Mouse (Mus musculus) left cerebral cortex, adult 9 months (tissue): ENCODE results near the gene 2700049A03Rik.
A peak's percentile ranks its signal among the peaks of the same experiment; 100 is the strongest.

ENCODE experiments used
- DNase-seq, 2 experiments: peaks; one replicate each; pipeline ENCODE4 v3.0.0; 2022; ENCODE audit warnings: low spot score in 2 of 2

2700049A03Rik gene

DNA sequence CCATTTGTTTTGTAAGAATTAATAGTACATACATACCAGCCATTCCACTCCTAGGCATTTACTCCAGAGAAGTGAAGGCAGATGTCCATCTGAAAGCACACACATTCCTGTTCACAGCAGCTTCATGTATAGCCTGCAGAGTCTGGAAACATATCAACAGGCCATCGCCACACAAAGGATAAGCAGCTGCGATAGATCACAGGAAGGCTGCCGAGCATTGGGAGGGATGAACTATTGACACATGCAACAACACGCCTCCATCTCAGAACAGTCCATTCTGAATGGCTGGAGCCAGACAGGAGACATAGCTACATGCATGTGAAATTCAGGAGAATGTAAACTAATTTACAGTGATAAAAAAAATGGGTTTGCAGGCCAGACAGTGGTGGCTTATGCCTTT, 127.6 kb downstream of the 2700049A03Rik start:
- DNase-seq, result no peak

DNA sequence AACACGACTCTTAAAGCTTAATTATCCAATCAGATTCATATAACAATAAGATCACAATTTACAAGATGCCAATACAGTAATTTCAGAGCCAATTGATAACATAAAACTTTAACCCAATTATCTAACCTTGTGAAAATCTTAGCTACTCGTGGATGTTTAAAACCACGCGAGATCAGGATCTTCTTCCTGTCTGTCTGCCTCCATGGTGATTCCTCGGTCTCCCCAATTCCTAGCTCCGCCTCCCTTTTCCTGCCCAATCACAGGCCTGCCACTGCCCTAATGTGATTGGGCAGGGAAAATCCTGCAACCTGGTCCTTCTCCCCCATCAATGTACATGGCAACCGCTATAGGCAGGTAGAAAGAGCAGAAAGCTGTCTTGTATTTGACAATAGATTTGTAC, 132.7 kb downstream of the 2700049A03Rik start:
- no peak for DNase-seq

DNA sequence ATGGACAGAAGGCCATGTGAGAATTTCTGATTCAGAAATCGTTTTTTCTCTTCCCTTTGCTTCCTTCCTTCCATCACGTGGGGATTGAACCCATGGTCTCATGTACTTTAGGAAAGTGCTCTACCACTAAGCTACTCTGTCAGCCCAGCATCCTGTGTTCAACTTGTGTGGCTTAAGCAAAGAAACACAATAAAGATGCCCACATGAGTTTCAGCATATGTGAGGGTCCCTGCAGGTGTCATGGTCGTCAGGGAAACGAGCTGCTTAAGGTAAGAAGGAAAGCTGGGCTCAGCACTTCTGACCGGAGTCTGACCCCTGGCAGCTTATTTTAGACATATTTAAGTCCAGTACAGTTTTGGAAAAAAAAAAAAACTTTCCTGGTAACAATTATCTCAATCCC, 134.5 kb downstream of the 2700049A03Rik start:
- no peak for DNase-seq

DNA sequence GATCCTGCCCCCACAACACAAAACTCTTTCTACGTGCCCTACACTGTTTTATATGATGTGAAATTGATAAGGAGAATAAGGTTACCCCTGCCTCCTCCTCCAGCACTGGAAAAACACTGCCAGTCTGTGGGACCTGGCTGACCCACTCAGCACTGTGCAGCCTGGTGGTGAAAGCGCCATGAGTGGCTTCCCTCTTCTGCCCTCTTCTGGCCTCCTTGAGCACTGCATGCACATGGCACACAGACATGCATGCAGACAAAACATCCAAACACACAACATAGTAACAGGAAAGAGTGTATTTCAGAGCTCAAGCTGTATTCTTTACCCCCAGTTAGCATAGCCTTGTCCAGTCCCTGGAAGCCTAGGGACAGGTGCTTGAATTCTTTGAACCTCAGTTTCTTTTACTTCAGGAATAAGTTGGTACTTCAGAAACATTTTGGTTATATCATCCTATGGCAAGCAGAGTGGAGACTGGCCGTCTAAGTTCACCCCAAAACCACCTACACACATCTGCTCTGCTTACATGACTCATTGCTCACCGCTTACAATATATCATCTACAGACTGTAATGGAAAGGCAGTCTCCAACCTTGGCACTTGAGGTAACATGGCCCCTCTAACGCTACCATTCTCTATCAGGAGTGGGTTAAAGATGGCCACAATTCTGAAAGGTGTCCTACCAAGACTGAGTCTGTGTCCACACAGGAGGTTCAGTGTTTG, 138.0 kb downstream of the 2700049A03Rik start:
- no peak for DNase-seq

- DNase-seq, result no peak
These were observed 139.4 kb downstream of the 2700049A03Rik start for GRCm38 (mm10) chr12:71275906-71276595.

GRCm38 (mm10) chr12:71279521-71280262, 143.0 kb downstream of the 2700049A03Rik start:
- DNase-seq, result peak in 1 of 2 experiments; percentile 4

- DNase-seq, result no peak
These were observed 144.6 kb downstream of the 2700049A03Rik start for GRCm38 (mm10) chr12:71281201-71281768.

- no peak for DNase-seq
These were observed 148.8 kb downstream of the 2700049A03Rik start for GRCm38 (mm10) chr12:71285399-71285798.

DNA sequence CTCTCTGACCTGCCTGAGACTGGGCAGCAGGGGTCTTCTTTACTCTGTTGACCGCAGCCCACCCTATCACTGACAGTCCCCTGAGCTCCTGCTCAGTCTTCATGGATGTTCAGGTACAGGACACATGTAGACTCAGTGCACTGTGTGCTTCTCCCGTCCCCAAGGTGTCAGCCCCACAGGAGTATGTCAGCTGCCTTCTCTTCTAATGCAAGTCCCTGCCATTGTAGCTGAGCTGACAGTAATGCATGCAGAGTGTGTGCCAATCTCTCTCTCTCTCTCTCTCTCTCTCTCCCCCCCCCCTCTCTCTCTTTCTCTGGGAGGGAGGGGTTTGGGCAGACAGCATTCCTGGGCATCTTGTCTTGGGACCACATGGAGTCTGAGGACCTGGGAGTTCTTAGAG, 153.8 kb downstream of the 2700049A03Rik start:
- no peak for DNase-seq
